Mouse (Mus musculus): ENCODE data around the gene Yipf2. TPM values are rescaled to one million over a fixed set of nuclear protein-coding genes. Genes with fewer than 3 reads are reported as not detected.
"Not testable (repeated sequence)": the region's sequence is repeated elsewhere in the genome, so short reads cannot be mapped to it uniquely, and the experiment has no call there.

Yipf2 gene
- total RNA-seq, 2 experiments from 2014 or later: 6.8 to 7.9 TPM

DNA sequence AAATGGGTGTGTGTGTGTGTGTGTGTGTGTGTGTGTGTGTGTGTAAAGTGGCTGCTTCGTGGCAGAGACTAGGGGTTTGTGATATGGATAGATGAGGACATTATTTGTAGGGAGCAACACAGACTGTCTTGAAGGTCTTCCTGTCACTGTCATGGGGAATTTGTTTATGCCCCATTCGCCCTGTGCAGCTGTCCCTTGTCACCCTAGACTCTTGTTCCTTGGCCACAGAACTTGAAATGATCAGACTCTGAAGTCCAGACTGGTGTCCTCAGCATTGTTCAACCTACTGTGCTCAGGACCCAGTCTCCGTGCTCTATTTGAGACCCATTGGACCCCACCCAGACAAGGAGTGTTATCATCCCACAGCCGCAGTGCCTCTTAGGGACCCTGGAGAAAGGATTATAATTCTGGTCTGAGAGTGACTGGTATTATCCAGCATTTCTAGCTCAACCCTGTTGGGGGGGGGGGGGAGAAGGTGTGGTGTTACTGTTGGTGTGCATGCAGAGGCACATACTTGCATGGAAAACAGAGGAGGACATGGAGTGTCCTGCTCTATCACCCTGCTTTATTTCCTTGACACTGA, 27.5 kb downstream of the Yipf2 start:
- DNase-seq: no peak
- intact Hi-C loops (cut with DNase I): no loop called here

DNA sequence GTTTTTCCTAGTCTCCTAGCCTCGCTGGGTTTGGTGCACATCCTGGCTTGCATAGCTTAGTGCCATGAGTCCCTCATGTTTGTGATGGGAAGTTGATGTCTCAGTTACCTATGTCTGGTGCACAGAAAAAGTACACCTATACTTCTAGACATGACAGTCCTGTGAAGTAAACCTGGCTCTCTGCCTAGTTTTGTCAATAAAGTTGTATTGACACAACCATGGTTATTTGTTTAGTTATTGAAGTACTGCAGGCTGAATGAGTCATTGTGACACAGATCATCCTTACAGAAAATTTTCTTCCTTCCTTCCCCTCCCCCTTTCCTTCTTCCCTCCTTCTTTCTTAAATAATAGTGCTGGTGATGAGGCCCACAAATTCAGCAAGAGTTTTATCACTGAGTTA, 28.2 kb downstream of the Yipf2 start:
- intact Hi-C loops (cut with DNase I): no loop called here
- DNase-seq: no peak

DNA sequence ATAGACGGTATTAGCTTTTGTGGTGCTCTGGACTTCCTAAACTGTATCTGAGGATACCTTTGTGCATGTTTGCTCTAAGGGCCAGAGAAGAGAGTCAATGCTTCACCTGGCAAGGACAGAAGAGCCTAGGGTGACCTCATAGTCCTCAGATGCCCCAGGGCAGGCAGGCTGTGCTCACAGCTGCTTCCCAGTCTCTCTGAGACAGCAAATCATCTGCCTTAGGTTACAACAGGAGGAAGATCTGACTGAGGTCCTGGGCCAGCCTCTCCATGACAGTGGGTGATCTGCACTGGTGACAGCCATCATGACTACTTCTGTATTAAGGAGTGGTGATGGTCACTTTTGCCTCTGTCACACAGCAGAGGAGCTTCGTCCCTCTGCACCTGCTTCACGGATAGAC, 33.5 kb downstream of the Yipf2 start:
- no peak for DNase-seq
- intact Hi-C loops (cut with DNase I): no loop called here

DNA sequence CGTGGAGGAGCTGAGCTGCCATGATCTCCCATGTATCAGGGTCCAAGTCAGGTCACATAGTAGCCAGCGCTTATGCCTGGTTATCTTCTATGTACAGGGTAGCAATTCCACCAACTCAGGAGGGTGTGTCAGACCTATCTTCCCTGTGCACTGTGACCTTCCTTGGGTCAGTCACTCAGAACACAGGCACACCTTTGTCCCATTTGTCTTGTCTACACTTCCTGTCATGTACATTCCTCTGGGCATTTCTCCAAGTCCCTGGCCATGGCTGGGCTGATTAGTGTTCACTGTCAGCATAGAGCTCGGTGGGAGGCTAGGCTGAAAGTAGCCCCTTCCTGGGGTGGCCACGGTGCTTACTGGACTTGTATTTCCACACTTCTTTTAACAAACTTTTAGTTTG, 34.3 kb downstream of the Yipf2 start:
- DNase-seq: peak; percentile 30 to 63
- intact Hi-C loops (cut with DNase I): no loop called here

DNA sequence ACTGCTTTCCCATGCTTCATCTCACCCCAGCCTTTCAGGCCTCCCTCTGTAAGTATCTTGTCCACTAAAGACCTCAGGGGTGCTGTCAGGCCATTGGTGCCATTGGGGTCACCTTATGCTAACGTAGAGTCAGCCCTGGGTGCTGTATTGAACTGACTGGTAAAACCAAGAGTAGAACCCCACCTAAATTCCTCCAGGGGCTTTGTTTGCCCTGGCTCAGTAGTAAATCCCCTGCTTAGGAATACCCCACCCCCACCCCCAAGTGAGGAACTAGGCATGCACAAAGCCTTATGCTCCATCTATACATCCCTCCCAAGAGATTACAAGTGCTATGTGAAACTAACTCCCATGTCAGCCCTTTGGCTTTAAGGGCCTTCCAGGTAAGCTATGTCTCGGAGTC, 35.1 kb downstream of the Yipf2 start:
- no peak for DNase-seq
- intact Hi-C loops (cut with DNase I): no loop called here

DNA sequence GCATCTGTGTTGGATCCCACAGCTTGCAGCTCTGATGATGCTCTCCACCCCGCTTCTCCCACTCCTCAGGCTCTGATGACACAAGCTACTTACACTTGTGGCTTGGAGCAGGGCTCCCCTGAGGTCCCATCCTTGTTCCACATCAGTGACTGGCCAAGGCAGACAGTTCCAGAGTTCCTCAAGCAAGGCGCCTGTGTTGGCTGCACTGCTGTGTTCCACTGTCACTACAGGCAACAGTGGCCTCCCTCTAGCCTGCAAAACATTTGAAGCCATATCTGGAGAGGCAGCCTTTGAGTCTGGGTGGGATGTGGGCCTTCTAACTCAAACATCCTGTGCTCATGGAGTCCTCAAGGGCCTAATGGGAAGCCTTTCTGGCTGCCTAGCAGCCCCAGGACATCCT, 35.6 kb downstream of the Yipf2 start:
- intact Hi-C loops (cut with DNase I): no loop called here
- DNase-seq: peak in 1 of 2 experiments; percentile 13

DNA sequence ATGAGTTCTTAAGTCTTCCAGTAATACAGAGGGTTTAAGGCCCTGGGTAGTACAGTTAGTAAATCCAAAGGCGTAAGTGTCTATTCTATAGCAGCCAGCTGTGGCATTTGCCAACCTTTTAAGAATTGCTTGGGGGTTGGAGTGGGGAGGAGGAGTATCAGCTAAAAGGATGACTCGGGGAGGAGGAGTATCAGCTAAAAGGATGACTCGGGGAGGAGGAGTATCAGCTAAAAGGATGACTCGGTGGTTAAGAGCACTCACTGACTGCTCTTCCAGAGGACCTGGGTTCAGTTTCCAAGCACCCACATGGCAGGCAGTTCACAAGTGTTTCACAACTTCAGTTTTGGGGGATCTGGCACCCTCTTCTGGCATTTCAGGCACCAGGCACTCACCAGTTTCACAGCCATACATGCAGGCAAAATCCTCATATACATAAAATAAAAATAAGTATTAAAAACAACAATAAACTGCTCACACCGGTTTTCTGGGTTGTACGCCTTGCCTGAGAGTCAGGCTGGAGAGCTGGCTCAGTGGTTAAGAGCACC, 37.4 kb downstream of the Yipf2 start:
- no peak for DNase-seq
- intact Hi-C loops (cut with DNase I): no loop called here

DNA sequence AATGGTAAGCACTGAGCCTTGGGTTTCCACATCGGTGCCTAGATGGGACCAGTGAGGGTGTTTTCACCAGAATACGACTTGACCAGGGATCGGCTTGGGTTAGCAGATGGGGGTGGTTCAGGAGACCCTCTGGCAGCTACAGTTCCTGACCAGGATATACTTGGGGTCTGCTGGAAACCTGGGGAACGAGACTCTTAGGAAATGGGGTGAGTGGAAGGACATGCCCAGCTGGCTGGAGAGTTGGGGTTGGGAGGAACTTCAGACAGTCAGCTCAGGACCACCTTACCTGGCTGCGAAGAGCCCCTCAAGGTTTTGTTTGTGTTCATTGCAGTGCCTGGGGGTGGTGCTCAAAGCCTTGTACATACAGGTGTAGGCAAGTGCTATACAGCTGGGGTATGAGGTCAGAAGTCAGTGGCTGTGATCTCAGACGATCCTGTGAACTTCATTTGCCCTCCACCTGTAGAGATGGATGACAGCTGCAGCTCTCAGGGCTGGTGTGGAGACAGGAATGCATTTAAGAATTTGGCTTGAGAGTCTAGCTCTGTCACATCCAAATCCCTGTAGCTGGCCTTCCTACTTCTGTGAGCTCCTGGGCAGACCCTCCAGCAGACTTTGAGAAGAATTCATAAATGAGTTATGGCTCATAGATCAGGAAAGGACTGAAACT, 38.9 kb downstream of the Yipf2 start:
- intact Hi-C loops (cut with DNase I): no loop called here
- no peak for DNase-seq

DNA sequence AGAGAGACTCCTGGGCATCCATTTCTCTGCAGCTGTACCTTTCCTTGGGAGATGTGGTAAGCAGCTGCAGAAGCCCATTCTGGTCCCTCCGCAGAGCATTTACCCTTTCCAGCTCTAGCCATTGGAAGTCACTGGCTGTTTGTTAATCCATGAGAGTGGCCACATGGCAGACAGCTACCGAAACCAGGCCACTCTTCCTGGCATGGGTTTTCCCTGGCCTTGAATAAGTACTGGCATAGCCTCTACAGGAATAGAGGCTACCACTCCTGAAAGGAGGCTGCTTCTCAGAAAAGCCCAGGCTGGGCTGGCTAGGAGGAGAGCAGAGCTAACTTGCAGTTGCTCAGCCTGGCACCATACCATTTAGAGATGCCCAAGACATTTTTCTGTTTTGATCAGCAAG, 41.6 kb downstream of the Yipf2 start:
- no peak for DNase-seq
- intact Hi-C loops (cut with DNase I): no loop called here

DNA sequence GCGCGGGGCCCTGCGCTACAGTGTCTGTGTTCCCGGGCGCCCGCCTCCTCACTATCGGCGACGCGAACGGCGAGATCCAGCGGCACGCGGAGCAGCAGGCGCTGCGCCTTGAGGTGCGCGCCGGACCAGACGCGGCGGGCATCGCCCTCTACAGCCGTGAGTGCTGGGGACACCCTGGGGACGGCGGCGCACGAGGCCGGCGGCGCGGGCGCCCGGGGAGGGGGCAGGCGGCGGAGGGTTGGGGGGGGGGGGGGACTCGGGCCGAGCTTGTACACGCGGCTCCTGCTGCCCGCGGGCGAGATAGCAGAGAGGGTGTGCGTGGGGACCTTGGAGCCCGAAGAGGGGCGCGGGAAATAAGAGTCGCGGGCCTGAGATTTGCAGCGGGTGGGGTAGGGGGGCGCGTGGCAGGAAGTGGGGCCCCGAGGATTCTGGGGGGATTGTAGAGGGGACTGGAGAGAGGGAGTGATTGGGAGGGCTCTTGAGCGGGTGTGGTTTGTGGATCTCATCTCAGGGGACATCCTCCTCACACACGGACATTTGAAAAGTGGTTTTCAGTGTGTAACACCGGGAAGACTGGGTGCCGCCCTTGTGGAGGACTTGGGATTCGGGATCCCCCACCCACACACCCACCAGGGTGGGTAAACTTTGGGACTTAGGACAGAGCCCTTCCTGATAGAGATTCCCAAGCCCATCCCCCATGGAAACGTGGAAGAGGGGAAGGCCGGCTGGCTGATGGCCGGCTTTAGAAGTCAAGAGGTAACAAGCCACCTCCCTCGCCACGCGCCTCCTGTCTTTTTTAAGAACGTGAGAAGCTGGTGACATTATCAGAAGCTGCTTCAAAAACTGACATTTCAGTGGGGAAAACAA, 45.3 kb downstream of the Yipf2 start:
- peak; percentile 73 to 74 for DNase-seq
- intact Hi-C loops (cut with DNase I): loop anchor here (2.0 kb wide), 1 partner anchor 45 kb away; the partner anchor contains the start of genes Timm29 and Yipf2

DNA sequence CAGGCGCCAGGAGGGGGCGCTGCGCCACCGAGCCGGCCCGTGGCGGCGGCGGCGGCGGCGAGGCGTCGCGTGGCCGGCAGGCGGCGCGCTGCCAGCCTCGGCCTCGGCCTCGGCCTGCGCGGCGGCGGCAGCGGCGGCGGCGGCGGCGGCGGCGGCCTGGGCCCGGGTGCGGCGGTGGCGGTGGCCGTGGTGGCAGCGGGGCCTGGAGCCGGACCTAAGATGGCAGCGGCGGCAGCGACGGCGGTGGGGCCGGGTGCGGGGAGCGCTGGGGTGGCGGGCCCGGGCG, 45.9 kb downstream of the Yipf2 start, which contains the start of gene Carm1:
Carm1 (plus strand) TSS at position 106 of the 286 bp plus-strand sequence.
- no peak for DNase-seq
- intact Hi-C loops (cut with DNase I): loop anchor here (2.0 kb wide), 1 partner anchor 46 kb away; the partner anchor contains the start of genes Timm29 and Yipf2

DNA sequence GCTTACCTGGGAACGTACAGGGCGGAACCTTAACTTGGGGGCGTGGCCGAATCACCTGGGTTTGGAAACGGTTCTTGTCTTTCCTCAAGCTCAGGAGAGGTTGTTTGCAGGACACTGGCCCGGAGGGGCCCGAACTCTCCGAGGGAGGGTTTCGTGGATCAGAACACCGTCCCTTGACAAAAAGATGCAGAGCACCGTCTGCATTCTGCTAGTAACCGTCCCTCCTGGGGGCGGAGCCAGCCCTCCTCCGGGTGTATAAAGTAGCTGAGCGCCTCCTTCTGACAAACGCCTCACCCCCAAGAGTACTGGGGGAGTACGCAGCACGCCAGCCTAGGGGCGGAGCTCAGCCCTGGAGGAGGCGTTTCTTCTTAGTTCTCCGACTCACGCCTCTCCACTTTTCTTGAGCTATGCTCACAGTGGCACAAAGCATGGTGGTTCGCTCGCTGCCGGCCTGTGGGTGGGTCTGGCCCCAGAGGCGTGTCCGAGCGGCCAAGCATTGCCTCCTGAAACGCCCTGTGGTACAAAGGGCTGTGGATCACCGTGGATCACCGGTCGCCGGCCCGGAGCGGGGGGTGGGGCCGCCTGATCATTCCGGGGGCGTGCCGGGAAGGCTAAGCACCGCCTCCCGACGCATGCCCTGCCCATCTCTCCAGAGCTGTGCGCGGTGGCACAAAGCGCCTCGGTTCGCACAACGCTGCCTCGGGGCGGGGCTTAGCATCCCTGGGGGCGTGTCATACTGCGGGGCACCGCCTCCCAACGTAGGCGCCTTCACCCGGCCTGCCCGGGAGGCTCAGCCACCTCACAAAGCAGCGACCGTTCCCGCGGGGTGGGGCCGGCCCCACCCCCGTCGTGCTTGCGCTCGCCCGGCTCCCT, 46.5 kb downstream of the Yipf2 start:
- DNase-seq: peak; percentile 100
- intact Hi-C loops (cut with DNase I): loop anchor here (2.0 kb wide), 2 partner anchors 35 to 47 kb away; partner anchors contain the start of genes Timm29, Tmed1 and Yipf2

DNA sequence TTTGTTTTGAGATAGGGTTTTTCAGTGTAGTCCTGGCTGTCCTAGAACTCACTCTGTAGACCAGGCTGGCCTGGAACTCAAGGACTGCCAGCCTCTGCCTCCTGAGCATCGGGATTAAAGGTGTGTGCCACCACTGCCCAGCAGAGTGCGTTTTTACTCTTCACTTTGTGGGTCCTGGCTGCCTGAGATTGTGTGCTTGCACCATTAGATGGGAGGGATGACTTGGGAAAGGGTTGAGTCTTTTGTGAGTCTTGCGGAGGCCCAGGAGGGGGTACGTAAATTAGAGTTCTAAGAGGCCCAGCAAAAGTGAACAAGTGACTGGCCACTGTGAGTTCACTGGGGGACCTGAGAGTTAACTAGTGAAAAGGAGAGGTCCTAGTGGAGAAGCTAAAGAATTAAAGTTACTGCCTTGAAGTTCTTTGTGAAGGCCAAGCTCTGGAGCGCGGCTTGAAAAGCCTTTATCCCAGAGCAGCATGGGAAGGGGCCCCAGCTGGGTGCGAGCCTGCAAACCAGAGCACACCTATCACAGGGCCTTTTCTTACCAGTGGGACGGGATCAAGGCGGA, 47.2 kb downstream of the Yipf2 start:
- DNase-seq: no peak
- intact Hi-C loops (cut with DNase I): loop anchor here (2.0 kb wide), 1 partner anchor 35 kb away; the partner anchor contains the start of gene Tmed1

DNA sequence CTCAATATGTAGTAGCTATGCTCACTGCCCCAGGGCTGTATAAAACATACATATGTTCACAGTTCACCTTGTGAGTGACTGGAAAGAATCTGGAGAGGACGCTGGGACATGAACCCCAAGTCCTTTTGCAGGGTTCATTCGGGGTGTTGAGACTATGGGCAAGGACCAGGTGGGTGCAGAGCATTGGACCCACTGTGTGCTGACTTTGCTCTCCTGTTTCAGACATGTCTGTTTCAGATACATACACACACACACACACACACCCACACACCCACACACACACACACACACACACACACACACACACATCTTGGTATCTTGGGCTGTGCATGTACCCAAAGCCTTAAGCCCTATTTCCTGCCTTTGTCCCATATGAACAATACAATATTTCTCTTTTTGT, 50.6 kb downstream of the Yipf2 start:
- DNase-seq; intact Hi-C loops (cut with DNase I): not testable (repeated sequence)

DNA sequence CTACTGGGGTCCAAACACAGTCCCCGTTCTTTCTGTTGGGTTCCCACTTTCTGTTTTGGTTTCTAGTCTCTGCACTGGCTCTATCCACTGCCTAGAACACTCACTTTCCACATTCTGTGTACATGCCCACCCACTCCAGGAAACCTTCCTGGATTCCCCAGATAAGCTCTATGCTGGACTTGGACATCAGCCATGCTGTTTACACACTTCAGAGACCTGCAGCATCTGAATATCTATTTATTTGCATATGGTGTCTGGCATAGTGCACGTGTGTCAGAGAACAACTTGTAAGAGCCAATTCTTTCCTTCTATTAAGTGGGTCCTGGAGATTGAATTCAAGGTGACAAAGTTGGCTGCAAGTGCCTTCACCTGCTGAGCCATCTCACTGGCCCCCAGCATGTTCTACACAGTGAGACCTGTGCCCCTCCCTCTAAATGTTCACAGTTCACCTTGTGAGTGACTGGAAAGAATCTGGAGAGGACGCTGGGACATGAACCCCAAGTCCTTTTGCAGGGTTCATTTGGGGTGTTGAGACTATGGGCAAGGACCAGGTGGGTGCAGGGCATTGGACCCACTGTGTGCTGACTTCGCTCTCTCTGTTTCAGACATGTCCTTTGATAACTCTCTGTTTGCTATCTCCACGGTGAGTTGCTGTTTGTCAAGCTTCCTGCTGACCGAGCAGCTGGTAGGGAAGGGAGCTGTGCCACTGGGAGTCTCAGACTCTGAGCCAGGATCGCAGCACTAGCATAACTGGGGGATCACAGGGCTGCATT, 52.5 kb downstream of the Yipf2 start:
- intact Hi-C loops (cut with DNase I): no loop called here
- DNase-seq: no peak

Data from heart, postnatal 10 days (tissue).